Mouse (Mus musculus) large intestine, adult 2 months (tissue): ENCODE results near the gene Tuba1c. TPM values are rescaled to one million over a fixed set of nuclear protein-coding genes. Genes with fewer than 3 reads are reported as not detected.
"Not testable (repeated sequence)": the region's sequence is repeated elsewhere in the genome, so short reads cannot be mapped to it uniquely, and the experiment has no call there.

Experiments used
- DNase-seq: peaks from one replicate; pipeline ENCODE4 v3.0.0-alpha.2; 2012; ENCODE audit warnings: low read depth, low spot score
- WGBS: fragments of 180-500 bp; shearing (Covaris S2); methylation state at CpG from one replicate; pipeline ENCODE4 v1.1.7; 2018; 5-methylcytosine and 5-hydroxymethylcytosine counted together
- polyA plus RNA-seq: library from polyadenylated mRNA; depleted of rRNA; stranded (reverse); fragments of >200 nt; gene quantifications from 2 replicates; pipeline ENCODE4 v1.2.3, GENCODE M21; 2012

The Tuba1c gene
- polyA plus RNA-seq, 1 experiment = 408 TPM

GRCm38 (mm10) chr15:99045734-99046133 lies 16.0 kb downstream of the Tuba1c start:
- not testable (repeated sequence) for DNase-seq
- 70% methylated on average over 6 of the region's 6 CpGs for WGBS

- no peak for DNase-seq
- WGBS = 29% methylated on average over 13 of the region's 13 CpGs
Observed at GRCm38 (mm10) chr15:99049473-99050253, 20.0 kb downstream of the Tuba1c start.

- DNase-seq = no peak
- 23% methylated on average over 9 of the region's 9 CpGs for WGBS
Observed at GRCm38 (mm10) chr15:99053373-99053772, 23.7 kb downstream of the Tuba1c start.

GRCm38 (mm10) chr15:99055040-99055439 lies 25.3 kb downstream of the Tuba1c start, which contains the start of gene Prph:
Prph (plus strand) TSS chr15:99055174.
- no peak for DNase-seq
- 4% methylated on average over 29 of the region's 30 CpGs for WGBS

DNA sequence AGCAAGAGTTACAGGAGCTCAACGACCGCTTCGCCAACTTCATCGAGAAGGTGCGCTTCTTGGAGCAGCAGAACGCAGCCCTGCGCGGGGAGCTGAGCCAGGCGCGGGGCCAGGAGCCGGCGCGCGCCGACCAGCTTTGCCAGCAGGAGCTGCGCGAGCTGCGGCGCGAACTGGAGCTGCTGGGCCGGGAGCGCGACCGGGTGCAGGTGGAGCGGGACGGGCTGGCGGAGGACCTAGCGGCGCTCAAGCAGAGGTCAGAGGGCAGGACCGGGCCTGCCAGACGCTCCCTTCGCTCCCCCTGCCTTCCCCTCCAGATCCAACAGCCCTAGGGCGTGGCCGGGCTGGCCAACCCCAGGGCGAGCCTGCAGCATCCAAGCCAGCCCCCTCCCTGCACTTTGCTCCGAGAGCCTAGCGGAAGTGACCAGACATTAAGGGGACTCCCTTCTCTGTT lies 25.8 kb downstream of the Tuba1c start:
- WGBS = 1% methylated on average over 37 of the region's 37 CpGs
- no peak for DNase-seq

DNA sequence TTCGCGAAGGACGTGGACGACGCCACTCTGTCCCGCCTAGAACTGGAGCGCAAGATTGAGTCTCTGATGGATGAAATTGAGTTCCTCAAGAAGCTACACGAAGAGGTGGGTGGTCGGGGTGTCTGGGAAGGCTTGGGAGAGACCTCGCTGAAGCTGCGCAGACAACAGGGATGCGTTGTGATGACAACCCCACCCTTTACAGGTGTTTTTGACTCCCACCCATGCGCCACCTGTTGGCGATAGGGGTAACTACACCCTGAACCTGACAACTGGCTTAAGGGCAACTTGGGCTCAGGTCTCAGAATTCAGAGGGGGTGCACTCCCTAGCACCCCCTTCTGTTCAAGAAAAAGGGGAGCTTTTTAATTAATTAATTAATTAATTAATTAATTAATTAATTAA lies 26.6 kb downstream of the Tuba1c start:
- 9% methylated on average over 14 of the region's 14 CpGs for WGBS
- DNase-seq = no peak

DNA sequence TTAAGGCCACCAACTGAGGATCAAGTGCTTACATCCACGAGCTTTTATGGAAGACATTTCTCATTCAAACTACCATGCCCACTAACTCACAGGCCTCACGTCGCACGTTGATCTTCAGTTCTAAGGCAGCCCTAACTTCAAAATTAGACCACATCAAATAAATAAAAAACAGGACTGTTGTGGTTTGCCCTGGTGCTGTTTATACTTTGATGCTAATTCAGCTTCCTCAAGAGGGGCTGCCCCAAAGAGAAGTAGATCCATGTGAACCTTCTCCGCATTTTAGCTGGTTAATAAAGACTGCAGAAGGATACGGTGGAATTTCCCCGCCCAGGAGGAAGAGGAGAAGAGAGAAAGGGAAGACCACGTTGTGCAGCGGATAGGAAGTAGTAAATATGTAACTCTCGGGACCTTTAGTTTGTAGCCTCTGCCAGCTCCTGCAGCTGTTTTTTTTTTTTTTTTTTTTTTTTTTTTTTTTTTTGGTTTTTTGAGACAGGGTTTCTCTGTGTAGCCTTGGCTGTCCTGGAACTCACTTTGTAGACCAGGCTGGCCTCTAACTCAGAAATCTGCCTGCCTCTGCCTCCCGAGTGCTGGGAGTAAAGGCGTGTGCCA lies 36.0 kb downstream of the Tuba1c start:
- no peak for DNase-seq
- 60% methylated on average over 12 of the region's 12 CpGs for WGBS

DNA sequence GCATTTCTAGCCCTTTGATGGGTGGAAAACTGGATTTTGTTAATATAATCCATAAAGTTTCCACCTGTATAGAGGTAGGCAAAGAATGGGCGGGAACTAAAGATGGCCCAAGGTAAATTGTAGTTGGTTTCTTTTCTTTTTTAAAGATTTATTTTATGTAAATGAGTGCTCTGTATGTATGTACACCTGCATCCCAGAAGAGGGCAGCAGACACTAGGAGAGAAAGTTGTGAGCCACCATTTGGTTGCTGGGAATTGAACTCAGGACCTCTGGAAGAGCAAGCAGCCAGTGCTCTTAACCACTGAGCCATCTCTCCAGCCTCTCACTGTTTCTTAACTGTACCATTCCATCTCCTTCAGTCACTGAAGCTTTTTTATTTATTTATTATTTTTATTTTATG lies 42.3 kb downstream of the Tuba1c start:
- 94% methylated on average over 1 of the region's 1 CpGs for WGBS
- DNase-seq = no peak

DNA sequence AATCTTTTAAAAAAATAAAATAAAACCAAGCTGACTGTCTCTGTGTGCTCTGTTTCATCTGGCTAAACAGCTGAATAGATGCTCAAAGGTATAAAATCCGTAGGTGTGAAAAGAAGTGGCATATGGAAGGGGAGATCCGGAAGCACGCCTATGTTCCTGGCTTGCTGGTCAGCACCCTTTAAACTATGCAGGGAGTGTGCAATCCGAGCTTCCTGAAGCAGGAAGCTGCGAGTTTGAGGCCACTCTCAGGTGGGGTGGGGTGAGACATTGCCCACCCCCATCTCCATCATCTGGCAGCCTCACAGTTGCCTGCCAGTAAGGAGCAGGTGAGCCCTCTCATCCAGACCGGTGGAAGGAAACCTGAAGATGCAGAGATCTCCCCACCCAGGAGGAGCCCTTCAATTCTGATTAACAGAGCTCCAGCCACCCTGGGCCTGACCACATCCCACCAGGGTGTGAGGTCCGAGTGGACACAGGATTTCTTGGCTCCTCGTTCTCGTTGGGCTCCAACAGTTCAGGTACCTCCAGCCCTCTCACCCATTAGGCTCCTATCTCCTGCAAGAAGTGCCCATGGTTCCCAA lies 44.4 kb downstream of the Tuba1c start, which contains the start of gene Troap:
Gene Troap, plus strand, starts transcription at position 557 of the 581 bp plus-strand sequence.
- 18% methylated on average over 9 of the region's 9 CpGs for WGBS
- DNase-seq = no peak

GRCm38 (mm10) chr15:99074600-99075333 lies 45.1 kb downstream of the Tuba1c start:
- DNase-seq = peak; percentile 95
- under 1% methylated on average over 44 of the region's 44 CpGs for WGBS

DNA sequence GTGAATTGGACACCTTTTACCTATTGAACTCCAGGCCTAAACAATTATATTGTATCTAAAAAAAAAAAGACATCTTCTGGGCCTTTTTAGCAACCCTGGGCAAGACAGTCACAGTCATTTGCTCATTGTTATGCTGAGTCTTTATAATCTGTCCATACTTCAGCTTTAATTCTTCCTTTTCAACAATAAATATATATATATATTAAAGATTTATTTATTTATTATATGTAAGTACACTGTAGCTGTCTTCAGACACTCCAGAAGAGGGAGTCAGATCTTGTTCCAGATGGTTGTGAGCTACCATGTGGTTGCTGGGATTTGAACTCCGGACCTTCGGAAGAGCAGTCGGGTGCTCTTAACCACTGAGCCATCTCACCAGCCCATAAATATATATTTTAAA lies 46.3 kb downstream of the Tuba1c start:
- WGBS = 99% methylated on average over 3 of the region's 3 CpGs
- DNase-seq = not testable (repeated sequence)

DNA sequence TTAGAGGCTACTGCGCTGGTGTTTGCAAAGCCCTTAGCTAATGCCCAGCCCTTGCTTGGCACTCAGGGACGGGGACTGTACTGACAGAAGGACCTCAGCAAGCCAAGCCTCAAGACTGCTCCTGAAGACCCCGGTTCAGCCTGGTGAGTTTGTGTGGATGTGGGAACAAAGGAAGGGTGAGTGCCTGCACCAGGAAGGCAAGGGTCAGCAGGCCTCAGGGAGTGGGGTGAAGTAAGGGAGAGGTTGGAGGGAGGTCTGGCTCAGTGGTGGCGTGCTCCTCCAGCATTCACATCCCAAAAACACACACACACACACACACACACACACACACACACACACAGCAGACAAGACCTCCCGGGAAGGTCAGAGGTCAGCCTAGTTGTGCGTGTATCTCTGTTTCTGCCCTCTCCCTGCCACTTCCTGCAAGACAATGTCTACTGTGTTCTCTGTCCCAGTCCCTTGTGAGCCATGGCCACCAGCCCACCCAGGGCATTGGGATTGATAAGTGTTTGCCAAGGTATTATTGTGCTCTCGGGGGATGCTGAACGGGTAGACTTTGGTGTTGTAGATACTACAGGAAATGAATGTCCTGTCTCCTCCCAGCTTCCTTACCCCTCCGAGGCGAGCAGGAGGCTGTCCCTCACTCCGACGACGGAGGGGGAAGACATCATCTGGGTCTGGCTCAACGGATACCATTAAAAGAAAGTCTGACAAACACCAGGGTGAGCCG lies 48.7 kb downstream of the Tuba1c start:
- WGBS = 81% methylated on average over 15 of the region's 15 CpGs
- no peak for DNase-seq

GRCm38 (mm10) chr15:99079804-99080203 lies 50.1 kb downstream of the Tuba1c start:
- WGBS = 59% methylated on average over 3 of the region's 3 CpGs
- no peak for DNase-seq

DNA sequence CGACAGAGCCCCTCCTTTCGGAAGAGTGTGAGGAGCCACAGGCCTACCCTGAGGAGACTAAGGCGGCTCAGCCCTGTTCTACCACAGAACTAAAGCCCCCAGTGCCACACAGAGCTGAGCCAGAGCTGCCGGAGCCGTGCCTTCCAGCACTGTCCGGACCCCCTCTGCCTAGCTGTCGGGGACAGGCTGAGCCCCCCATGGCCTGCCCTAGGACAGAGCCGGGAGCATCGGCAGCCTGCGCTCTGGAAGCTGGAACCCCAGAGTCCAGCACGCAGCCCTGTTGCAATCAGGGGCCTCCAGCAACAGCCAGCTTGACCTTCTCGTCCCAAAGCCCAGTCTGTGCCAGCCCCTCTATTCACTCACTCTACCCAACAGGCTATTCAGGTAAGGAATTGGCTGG lies 52.6 kb downstream of the Tuba1c start:
- no peak for DNase-seq
- 98% methylated on average over 12 of the region's 12 CpGs for WGBS

DNA sequence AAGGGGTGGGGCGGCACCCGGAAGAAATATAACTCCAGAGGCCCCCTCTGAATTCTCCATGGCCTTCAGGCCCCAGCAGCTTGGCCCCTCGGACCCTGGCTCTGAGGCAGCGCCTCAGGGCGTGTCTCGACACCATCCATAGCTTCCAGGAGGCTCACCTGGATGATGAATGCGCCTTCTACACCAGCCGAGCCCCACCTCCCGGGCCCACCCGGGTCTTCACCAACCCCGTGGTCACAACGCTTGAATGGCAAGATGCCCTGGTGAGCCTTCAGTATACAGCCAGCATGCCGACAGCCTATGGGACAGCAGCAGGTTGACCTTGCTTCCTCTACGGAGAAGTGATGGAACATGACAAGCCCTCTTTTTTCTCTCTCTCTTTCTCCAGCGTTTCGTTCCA lies 53.1 kb downstream of the Tuba1c start:
- 81% methylated on average over 16 of the region's 16 CpGs for WGBS
- no peak for DNase-seq

GRCm38 (mm10) chr15:99083258-99083657 lies 53.6 kb downstream of the Tuba1c start:
- DNase-seq = no peak
- 51% methylated on average over 9 of the region's 9 CpGs for WGBS

DNA sequence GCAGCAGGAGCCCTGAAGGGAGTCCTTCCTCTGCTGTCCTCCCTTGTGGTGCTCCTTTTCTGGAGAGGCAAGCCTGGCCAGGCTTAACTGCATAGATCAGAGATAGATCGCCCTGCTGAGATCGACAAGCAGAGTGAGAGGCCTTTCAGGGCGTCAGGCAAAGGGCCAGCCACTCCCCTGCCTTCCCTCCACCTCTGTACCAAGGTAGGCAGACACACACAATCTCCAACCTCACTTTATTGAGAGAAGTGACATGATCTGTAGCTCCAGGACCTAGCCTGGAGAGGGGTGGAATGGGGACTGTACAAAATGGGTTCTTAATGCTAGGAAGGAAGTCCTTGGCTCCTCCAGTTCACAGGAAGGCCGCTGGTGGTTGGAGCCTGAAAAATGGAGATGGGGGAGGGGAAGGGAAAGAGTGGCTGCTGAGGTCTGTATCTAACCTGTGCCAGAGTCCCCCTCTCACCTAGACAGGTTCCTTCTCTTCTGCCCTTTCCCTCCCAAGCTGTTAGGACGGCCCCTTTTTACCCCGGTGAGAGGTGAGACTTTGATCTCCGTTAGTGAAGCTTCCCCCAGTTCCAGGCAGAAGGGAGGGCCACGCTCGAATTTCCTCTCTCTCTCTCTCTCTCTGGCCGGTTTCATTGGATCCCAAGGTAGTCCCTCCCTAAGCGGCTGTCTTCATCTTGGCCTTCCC lies 54.3 kb downstream of the Tuba1c start:
- 18% methylated on average over 11 of the region's 11 CpGs for WGBS
- no peak for DNase-seq

DNA sequence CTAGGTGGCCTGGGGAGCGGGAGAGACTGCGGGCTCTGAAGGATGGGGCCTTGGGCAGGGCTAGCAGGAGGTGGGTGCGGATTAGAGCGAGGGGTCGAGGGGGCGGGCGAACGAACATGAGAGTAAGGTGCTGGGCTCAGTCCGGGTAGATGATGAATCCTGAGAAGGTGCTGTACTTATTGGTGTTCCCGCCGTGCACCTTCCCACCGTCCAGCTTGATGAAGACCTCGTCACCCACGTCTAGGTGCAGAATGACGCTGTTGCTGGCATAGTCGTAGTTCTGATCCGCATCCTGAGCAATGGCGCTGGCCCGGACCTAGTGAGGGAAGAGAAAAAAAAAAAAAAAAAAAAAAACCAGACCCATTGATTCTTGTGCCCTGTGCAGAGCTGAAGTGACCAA lies 54.9 kb downstream of the Tuba1c start:
- no peak for DNase-seq
- 39% methylated on average over 19 of the region's 19 CpGs for WGBS

- 90% methylated on average over 4 of the region's 4 CpGs for WGBS
Observed at GRCm38 (mm10) chr15:99085997-99086396, 56.3 kb downstream of the Tuba1c start.

More at GRCm38 (mm10) chr15:99085997-99086396, 56.3 kb downstream of the Tuba1c start:
- no peak for DNase-seq
